Mouse (Mus musculus) cerebellum, postnatal 4 days (tissue): ENCODE results near the gene Tmem247.

Experiments used
- DNase-seq, 2 experiments: peaks; one replicate each; pipeline ENCODE4 v3.0.0; 2022; ENCODE audit warnings: low spot score in 2 of 2, mixed read lengths in 1 of 2

Gene Tmem247

GRCm38 (mm10) chr17:86962894-86963585 is 45.9 kb downstream of the Tmem247 start, which contains the start of gene Rhoq:
Rhoq (plus strand) TSS chr17:86963082.
- peak; percentile 64 to 80 for DNase-seq

GRCm38 (mm10) chr17:86963586-86963902 is 46.4 kb downstream of the Tmem247 start:
- peak in 1 of 2 experiments; percentile 43 for DNase-seq

GRCm38 (mm10) chr17:86964041-86964440 is 46.9 kb downstream of the Tmem247 start:
- DNase-seq: no peak

GRCm38 (mm10) chr17:86964502-86964901 is 47.4 kb downstream of the Tmem247 start:
- DNase-seq: peak in 1 of 2 experiments; percentile 62

- no peak for DNase-seq
Measured at GRCm38 (mm10) chr17:86965121-86965520, 48.0 kb downstream of the Tmem247 start.

GRCm38 (mm10) chr17:86966040-86966439 is 48.9 kb downstream of the Tmem247 start:
- DNase-seq: no peak

GRCm38 (mm10) chr17:86967048-86967447 is 49.9 kb downstream of the Tmem247 start:
- no peak for DNase-seq

GRCm38 (mm10) chr17:86967536-86968525 is 50.7 kb downstream of the Tmem247 start:
- no peak for DNase-seq

DNA sequence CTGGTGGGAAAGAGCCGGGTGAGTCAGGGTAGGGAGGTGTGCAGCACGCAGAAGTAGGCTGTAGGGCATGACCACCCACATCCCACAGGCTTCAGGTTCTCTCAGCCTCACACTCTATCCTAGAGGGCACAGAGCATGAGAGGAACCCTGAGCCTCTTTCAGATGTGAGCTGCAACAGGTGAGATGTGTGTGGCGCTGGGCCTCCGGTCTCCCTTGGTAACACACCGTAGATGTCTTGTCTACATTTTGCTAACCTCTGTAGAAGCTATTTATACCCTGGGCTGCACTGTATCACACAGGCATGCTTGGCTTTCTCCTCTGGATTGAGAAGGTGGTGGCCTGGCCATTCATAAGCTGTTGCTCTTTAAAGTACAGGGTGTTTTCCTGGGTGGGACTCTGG is 51.4 kb downstream of the Tmem247 start:
- DNase-seq: no peak

DNA sequence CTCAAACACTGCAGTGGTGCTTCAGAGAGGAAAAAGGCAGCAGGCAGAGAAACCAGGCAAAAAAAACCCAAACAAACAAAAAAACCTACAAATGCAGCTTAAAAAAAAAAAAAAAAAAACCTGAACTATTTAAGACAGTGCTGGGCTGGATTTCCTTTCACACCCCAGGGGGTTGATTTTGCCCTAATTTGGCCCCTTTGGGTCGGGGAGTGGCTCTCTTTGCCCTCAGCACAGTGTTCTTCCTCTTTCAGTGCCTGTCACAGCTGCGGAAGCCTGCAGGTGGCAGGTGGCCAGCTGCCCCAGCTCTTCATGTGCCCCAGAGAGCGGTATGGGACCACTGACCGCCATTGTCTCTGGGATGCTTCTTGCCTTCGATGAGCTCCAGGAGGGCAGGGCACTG is 52.4 kb downstream of the Tmem247 start:
- DNase-seq: no peak

- no peak for DNase-seq
Measured at GRCm38 (mm10) chr17:86970026-86970750, 53.0 kb downstream of the Tmem247 start.

DNA sequence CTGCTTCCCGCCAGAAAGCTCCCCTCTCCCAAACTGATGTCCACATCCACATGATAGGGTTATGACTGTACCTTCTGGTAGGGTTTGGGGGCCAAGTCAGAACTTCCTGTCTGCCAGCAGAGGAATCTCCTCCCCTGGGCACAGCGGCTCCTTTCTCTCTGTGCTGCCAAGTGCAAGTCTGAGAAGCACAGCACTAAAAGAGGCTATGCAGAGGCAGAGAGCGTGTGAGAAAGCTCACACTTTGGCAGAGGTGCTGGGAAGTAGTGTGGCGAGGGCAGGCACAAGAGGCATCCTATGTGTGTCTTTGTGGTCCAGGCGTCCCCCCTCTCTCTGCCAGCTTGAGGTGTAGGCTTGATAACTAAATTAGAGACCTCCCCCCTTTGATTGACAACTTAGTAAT is 53.9 kb downstream of the Tmem247 start:
- DNase-seq: no peak

DNA sequence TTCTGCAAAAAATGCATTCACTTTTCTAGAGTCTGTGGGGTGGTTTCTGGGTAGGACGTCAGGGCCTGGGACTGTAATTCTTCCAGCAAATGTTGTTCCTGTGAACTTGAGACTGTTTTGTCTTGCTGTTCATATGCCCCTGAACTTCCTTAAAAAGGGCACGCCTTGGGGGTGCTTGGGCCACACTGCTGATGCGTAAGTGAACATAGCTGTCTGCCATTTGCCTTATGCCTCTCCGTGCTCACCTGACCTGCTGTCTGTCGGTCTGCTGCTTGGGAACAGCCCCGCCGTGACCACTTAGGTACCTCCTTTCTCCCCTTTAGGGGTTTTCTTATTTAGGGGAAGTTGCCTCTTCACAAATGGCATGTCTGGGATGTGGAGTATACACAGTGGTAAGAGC is 54.7 kb downstream of the Tmem247 start:
- DNase-seq: no peak
